Mouse (Mus musculus) cerebral cortex, adult 2 months (tissue): Measurements from ENCODE around the gene Hoxa11.

Experiments used
- WGBS: fragments of 180-500 bp; shearing (Covaris S2); methylation state at CpG from one replicate; pipeline ENCODE4 v1.1.7; 2018; 5-methylcytosine and 5-hydroxymethylcytosine counted together

The Hoxa11 gene

GRCm38 (mm10) chr6:52232984-52233545 lies 12.5 kb downstream of the Hoxa11 start:
- WGBS: 4% methylated on average over 23 of the region's 23 CpGs

DNA sequence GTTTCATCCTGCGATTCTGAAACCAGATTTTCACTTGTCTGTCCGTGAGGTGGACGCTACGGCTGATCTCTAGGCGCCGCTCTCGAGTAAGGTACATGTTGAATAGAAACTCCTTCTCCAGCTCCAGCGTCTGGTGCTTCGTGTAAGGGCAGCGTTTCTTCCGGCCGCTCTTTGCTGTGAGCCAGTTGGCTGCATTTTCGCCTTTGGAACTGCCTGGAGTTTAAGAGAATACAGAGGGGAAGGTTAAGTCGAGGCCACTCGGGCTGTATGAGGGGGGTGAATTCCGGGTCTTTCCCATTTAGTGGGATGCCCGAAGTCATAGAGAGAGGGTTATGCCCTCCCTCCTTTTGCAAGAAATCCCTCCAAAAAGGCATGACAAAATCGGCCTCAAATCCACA lies 13.0 kb downstream of the Hoxa11 start:
- 3% methylated on average over 18 of the region's 18 CpGs for WGBS

DNA sequence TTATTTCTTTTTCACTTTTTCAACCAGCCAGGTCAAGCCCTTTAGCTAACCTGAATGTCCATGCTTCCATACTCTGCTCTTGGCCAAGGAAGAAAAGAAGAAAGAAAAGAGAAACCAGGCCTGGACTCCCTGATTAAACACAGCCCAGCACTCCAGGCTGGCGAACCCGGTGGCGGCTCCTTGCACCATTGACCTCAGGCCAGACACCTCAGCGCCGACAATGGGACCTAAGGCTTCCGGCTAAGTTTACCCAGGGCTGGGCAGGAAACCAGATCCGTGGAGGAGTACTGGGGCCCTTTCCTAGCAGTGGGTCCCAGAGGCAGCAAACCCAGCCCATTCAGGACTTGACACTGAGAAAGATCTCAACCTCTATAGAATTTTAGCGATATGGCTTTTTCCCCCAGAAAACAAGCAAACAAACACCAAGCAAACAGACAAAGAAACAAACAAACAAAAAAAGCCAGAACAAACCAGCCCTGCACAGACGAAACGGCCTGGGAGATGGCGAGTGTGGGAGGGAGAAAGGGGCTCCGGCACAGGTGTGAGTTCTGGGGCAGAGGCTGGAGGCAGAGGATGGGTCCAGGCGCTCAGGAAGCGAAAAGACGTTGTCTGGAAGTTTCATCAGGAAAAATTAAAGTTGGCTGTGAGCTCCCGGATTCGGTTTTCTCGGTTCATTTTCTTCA lies 13.6 kb downstream of the Hoxa11 start:
- 3% methylated on average over 18 of the region's 18 CpGs for WGBS

GRCm38 (mm10) chr6:52230516-52231165 lies 15.0 kb downstream of the Hoxa11 start, which contains the start of gene Hoxa9:
Gene Hoxa9 (minus strand): TSS chr6:52231089.
- WGBS: 3% methylated on average over 22 of the region's 36 CpGs

DNA sequence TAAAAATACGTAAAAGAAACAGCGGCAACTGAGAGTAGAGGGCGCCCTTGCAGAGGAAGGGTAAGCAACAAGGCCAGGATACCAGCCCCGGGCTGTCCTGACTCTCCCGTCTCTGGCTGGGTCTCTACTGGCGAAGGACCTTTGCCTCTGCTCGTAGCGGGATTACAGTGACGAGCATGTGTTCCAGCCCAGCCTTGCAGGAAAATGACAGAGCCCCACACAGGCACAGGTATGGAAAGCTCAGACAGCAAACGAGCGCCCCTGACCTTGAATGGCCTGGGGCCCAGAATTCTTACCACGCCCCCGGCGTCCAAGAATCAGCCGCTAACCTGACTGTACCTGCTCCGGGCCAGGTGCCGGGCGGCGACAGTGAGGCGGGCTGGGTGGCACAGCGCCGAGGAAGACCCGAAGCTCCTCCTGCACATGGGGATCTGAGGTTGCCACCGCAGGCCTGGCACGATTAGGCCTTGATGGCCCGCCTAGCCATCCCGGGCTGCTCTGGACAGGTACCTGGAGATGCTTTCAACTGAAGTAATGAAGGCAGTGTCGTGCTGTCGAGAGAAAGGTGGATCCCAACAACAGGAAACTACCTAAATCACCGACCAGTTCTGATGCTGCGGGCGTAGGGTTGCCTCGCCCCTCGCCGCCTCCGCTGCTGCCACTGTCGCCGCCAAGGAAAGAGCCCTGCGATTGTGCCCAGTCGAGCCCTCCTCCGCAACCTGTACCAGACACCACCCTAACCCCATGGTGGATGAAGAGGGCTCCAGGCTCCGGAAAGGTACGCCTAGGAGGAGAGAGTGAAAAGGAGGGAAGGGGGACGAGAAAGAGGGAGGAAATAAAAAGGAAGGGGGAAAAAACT lies 15.8 kb downstream of the Hoxa11 start:
- WGBS: 3% methylated on average over 44 of the region's 44 CpGs

DNA sequence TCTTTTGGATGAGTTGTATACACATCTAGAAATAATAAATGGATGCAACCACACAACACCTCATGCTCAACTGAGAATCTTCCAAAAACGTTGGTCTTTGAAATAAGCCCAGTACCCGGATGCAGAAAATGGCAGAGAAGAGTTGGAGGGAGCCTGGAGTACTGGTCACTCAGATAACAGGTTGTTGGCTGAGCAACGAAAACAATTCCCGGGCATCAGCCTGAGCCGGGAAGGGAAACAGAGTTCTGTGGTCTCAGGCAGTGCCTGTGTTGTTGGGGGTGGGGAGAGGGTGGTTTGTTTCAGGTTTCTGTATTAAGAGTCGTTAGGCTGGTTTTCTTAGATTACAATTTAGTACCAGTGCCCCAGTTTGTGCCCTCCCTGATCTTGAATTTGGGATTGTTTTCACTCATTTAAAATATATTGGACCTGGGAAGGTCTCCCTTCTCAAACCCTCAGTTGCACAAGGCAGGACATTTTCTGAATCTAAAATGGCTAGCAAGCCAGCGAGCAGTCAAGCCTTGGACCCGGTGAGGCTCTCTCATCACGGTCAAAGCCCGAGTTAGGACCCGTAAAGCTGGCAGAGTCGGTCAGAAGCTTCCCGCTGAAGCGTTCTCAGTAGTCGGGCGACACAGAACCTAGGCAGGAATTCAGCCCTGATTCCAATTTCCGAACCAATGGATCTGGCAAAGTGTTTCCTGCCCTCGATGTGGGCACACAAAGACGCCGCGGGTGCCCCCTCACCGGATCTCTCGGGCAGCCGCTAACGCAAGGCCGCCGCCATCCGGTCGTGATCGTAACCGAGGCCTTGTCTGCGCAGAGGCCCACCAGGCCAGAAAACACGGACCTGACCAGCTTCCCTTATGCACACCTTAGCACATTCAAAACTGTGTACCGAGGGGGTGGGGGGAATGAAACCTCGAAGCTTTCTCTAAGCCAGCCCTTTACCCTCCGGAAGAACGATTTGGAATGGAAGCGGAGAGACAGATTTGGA lies 16.8 kb downstream of the Hoxa11 start:
- 3% methylated on average over 38 of the region's 38 CpGs for WGBS

GRCm38 (mm10) chr6:52227470-52228222 lies 18.0 kb downstream of the Hoxa11 start:
- 3% methylated on average over 11 of the region's 11 CpGs for WGBS

- WGBS: 5% methylated on average over 26 of the region's 26 CpGs
Measured at GRCm38 (mm10) chr6:52226569-52227257, 18.9 kb downstream of the Hoxa11 start.

DNA sequence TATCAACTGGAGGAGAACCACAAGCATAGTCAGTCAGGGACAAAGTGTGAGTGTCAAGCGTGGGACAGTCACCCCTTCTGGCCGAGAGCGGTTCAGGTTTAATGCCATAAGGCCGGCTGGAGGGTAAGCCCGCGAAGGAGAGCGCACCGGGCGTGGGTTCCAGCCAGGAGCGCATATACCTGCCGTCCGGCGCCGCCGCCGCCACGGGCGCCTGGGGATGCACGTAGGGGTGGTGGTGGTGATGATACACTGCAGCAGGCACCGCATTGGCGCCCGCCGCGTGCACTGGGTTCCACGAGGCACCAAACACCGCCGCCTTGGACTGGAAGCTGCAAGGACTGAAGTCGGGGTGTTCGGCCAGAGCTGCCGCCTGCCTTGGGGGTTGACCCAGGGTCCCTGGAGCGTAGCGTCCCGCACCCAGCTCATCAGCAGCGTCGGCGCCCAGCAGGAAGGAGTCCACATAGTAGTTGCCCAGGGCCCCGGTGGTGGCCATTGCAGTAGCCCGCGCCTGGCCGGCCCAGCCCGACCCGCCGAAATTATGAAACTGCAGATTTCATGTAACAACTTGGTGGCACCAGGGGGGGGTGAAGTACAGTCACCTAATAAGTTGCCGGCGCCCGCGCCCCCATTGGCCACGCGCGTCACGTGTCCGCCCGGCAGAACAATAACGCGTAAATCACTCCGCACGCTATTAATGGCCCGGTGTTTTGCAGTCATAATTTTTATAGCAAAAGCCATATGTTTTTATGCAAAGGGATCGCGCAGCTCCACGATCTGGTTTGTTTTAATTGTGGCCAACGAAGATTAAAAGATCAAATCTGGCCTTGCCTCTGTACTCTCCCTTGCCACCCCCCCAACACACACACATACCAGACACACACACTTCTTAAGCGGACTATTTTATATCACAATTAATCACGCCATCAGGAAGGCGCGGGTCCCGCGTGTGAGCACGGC lies 19.7 kb downstream of the Hoxa11 start:
- 4% methylated on average over 69 of the region's 69 CpGs for WGBS

- 2% methylated on average over 36 of the region's 36 CpGs for WGBS
Measured at GRCm38 (mm10) chr6:52224895-52225611, 20.6 kb downstream of the Hoxa11 start.

DNA sequence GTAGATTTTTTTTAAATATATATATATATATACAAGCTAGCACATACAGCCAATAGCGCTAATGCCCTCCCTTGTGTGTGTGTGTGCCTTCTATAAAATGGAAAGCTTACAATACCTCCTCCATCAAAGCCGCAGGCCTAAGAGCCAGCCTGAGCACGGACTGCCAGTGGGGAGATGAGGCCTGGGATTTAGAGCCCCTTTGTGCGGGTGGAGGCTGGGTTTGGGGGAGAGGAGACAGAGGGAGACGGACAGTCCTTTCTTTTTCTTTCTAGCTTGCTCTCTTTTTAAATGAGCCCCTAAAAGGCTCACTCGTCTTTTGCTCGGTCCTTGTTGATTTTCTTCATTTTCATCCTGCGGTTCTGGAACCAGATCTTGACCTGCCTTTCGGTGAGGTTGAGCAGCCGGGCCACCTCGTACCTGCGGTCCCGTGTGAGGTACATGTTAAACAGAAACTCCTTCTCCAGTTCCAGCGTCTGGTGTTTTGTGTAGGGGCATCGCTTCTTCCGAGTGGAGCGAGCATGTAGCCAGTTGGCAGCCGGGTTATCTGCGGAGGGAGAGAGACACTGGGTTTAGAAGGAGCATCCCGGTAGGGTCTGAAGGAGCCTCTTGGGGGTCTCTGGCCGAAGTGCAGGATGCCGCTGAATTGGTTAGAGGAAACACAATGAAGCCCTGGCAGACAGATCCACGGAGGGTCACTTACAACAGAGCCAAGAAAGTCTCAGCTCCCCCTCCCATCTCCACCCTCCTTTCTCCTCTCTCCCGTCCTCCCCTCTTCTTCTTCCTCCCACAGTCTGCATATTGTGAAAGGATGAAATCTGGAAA lies 21.5 kb downstream of the Hoxa11 start:
- 15% methylated on average over 24 of the region's 24 CpGs for WGBS

DNA sequence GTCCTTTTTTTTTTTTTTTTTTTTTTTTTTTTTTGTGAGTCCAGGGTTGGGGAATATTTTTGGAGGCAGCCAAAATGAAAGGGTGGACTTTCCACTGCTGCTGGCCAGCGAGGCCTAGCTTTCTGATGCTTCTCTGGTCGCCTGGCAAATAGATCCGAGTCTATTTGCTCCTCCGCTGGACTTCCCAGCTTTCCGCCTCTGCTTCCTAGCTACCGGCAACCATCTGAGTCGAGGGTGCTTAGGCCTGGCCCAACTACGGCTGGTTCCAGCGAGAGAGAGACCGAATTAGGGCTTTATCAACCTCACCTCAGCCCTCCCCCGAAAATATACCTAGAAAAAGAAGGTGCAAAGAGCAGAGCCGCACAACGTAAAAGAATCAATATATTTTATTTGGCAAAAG lies 22.9 kb downstream of the Hoxa11 start:
- 57% methylated on average over 13 of the region's 13 CpGs for WGBS

GRCm38 (mm10) chr6:52221993-52222685 lies 23.5 kb downstream of the Hoxa11 start:
- 17% methylated on average over 21 of the region's 21 CpGs for WGBS

DNA sequence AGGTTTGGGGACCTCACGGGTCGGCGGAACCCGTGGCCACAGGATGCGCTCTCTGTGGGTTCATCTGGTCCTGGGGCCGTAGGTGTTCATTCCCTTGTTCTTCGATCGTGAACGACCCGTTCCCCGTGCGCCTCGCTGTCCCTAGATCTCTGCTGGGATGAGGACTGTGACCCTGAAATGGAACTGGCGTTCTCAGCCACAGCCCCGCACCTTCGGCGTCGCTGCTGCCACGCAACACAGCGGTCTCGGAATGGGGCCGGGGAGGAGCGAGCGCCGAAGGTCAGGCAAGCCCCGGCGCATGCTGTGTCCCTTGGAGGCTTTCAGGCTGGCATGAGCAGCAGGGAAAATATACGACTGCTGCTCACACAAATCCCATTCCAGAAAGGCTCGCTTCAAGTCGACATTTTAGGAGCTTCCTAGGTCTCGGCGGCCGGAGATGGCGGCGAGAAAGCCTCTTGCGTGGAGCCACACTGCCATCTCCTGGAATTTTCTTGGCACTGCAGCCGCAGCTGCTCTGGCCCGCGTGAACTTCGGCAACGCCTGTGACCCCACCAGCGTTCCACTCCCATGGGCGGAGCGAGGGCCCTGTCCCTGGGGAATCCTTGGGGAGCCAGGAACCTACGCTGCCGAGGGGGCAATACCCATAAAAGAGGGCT lies 24.1 kb downstream of the Hoxa11 start, which contains the start of gene Hoxa7:
Gene Hoxa7 (minus strand): TSS at position 518 of the 656 bp plus-strand sequence.
- 1% methylated on average over 46 of the region's 46 CpGs for WGBS

DNA sequence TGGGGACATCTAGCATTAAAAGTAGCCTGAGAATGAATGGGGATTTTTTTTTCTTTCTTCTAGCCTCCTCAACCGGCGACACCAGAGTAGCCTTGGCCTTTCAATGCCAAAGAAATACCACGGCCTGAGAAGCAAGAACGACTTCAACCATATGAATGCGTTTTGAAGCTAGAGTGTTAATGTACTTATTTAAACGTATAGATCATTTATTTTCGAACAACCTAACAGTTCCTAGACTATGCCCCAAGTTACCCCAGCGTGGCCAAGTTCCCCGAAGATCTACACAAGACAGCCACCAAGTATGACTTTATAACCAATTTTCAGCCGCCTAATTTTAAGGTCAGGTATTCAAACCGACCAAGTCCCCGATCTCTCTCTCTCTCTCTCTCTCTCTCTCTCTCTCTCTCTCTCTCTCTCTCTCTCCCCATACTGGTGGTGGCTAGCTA lies 24.7 kb downstream of the Hoxa11 start:
- WGBS: 11% methylated on average over 12 of the region's 12 CpGs
